18 mouse cellular contexts compared by ENCODE assay signal in the genomic region with DNA sequence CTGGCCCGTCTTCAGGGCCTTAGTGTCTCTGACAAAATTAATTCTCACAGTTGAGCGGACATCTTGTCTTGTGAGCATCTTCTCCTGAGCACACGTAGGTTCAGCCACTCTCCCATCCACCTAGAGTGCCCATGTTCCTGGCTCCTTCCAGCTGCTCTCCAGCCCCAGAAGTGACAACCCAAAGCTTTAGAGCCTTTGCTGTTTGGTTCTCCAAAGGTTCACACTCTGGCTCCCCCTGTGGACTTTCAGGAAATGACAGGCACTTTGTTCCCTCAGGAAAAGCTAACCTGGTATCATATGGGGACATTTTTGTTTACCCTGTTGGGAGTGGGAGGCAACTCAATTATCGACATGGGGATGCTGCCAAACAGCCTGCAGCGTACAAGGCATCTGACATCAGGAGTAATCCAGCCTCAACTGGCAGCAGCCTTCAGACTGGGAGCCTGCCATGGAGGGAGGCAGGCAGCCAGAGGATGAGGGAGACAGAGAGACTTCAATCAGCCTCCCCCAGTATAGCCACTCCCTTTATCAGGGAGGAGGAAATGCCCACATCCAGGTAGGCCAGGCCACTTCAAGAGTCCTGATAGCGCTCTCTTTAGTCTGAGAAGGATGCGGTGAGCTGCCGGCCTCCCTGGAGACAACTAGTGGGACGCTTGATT. TPM values are rescaled to one million over a fixed set of nuclear protein-coding genes. Genes with fewer than 3 reads are reported as not detected.
DNase-seq lines count a peak whose midpoint lies in the region; ATAC-seq and TF ChIP-seq lines count a peak whose summit lies in the region.
"Not testable (repeated sequence)": the region's sequence is repeated elsewhere in the genome, so short reads cannot be mapped to it uniquely, and the experiment has no call there.
"Had no signal": no experiment of that assay in that cellular context is flagged by ENCODE, and none has a peak within 500 bp of the region (broad histone marks: within the 10 kb centered on the region; RNA-seq: fewer than 3 reads in every experiment).

No protein-coding gene starts in this region.

- TF ChIP-seq RAD21 in MEL (IDR thresholded peaks at IDR 0.05; ENCODE audit: low read depth, low read length) = not testable (repeated sequence)

- peak; percentile 30; the same call in 1 of the 2 replicates for ATAC-seq in embryonic facial prominence, embryonic 14.5 days (ENCODE audit: low read depth)
- ATAC-seq in granulocyte monocyte progenitor cell, adult 5-6 weeks (replicated peaks; ENCODE audit: poor library complexity, severe bottlenecking) = peak; percentile 69
- peak; percentile 39 for ATAC-seq in intestine, embryonic 15.5 days
- 0 out of 2 replicates have a peak, but pooled peaks have one; percentile 18 for ATAC-seq in liver, embryonic 12.5 days
- ATAC-seq in megakaryocyte, adult 5-6 weeks (ENCODE audit: poor library complexity, severe bottlenecking) = peak; percentile 74

- TF ChIP-seq CTCF in MEL (IDR thresholded peaks at IDR 0.05 in 2 of 3, conservative IDR thresholded peaks at IDR 0.05 in 1 of 3; ENCODE audit: control insufficient read depth in 1 of 3, insufficient read depth in 1 of 3, low read depth in 2 of 3, low read length in 3 of 3, poor library complexity in 1 of 3, severe bottlenecking in 1 of 3) = peak in 2 of 3 experiments; percentile 15 to 25; a peak in 2 of 6 replicates
- TF ChIP-seq CTCF in layer of hippocampus, adult 2 months (conservative IDR thresholded peaks at IDR 0.05) = peak; percentile 56

- H3K9me3 ChIP-seq in MEL (replicated peaks; ENCODE audit: insufficient read depth, low read length); embryonic facial prominence, embryonic 14.5 days (ENCODE audit: control insufficient read depth, low read length); intestine, embryonic 15.5 days; liver, embryonic 12.5 days (replicated peaks): not testable (repeated sequence)

- not testable (repeated sequence) for H3K4me2 ChIP-seq in embryonic facial prominence, embryonic 14.5 days (ENCODE audit: low read depth, low read length); intestine, embryonic 15.5 days (replicated peaks); liver, embryonic 12.5 days

- not testable (repeated sequence) for H3K27me3 ChIP-seq in MEL (ENCODE audit: control insufficient read depth in 1 of 2, insufficient read depth in 2 of 2, low read length in 2 of 2); embryonic facial prominence, embryonic 14.5 days (replicated peaks; ENCODE audit: control insufficient read depth, insufficient read depth, low read length); intestine, embryonic 15.5 days (replicated peaks)
- H3K27me3 ChIP-seq in liver, embryonic 12.5 days (replicated peaks) = peaks cover 15% of the 10 kb centered on the region; the same call in 1 of the 2 replicates

- H3K9ac ChIP-seq in MEL (ENCODE audit: control insufficient read depth, low read depth, low read length, poor library complexity, severe bottlenecking); embryonic facial prominence, embryonic 14.5 days (ENCODE audit: low read depth, low read length); intestine, embryonic 15.5 days; liver, embryonic 12.5 days: not testable (repeated sequence)

- TF ChIP-seq POLR2A in MEL (IDR thresholded peaks at IDR 0.05; ENCODE audit: control insufficient read depth in 1 of 2, insufficient read depth in 1 of 2, low read depth in 1 of 2, low read length in 2 of 2, poor library complexity in 1 of 2) = not testable (repeated sequence)

- WGBS in embryonic facial prominence, embryonic 14.5 days = 14% methylated on average over 2 of the region's 9 CpGs
- 35% methylated on average over 4 of the region's 9 CpGs for WGBS in intestine, embryonic 15.5 days
- 13% methylated on average over 4 of the region's 9 CpGs for WGBS in liver, embryonic 12.5 days (ENCODE audit: insufficient replicate concordance)

- not testable (repeated sequence) for DNase-seq in MEL (ENCODE audit: low read depth, low spot score); embryonic facial prominence, embryonic 14.5 days (ENCODE audit: low spot score)
- DNase-seq in layer of hippocampus, adult 2 months (ENCODE audit: low spot score in 2 of 2) = peak; percentile 39 to 54

- TF ChIP-seq EP300 in MEL (IDR thresholded peaks at IDR 0.05; ENCODE audit: low read depth in 1 of 2, low read length in 2 of 2) = not testable (repeated sequence)

- H3K4me3 ChIP-seq in MEL (ENCODE audit: control insufficient read depth in 1 of 2, insufficient read depth in 1 of 2, low read depth in 2 of 2, low read length in 2 of 2); embryonic facial prominence, embryonic 14.5 days (ENCODE audit: low read depth, low read length); intestine, embryonic 15.5 days (replicated peaks); layer of hippocampus, adult 2 months; liver, embryonic 12.5 days: not testable (repeated sequence)

- not testable (repeated sequence) for H3K36me3 ChIP-seq in MEL (ENCODE audit: control insufficient read depth in 1 of 2, insufficient read depth in 2 of 2, low read length in 2 of 2); embryonic facial prominence, embryonic 14.5 days (ENCODE audit: control insufficient read depth, insufficient read depth, low read length); intestine, embryonic 15.5 days; liver, embryonic 12.5 days

- not testable (repeated sequence) for H3K27ac ChIP-seq in MEL (ENCODE audit: control insufficient read depth, low read depth, low read length); embryonic facial prominence, embryonic 14.5 days (replicated peaks; ENCODE audit: low read depth, low read length); intestine, embryonic 15.5 days; layer of hippocampus, adult 2 months; liver, embryonic 12.5 days

- H3K79me2 ChIP-seq in MEL (ENCODE audit: control insufficient read depth, insufficient read depth, low read length, poor library complexity) = not testable (repeated sequence)

- H3K4me1 ChIP-seq in MEL (ENCODE audit: control insufficient read depth in 1 of 2, insufficient read depth in 2 of 2, low read length in 2 of 2); embryonic facial prominence, embryonic 14.5 days (ENCODE audit: control insufficient read depth, insufficient read depth, low read length); intestine, embryonic 15.5 days (replicated peaks); liver, embryonic 12.5 days: not testable (repeated sequence)

RNA-seq across cellular contexts. Expression of a gene that starts 13.6 kb away (rescaled TPM):
- total RNA-seq in MEL (2012; rRNA removed) = not detected in 2 replicates
- polyA plus RNA-seq in MEL (2012; ENCODE audit: insufficient read depth in 1 of 2, insufficient read length in 2 of 2, low read depth in 1 of 2, low replicate concordance in 2 of 2, missing spikeins in 1 of 2) = not detected
- polyA plus RNA-seq in embryonic facial prominence, embryonic 14.5 days (2014; fragmentation: Nextera tagmentation; extraction: Ambion mirVana) = not detected in 2 replicates
- not detected in 2 replicates for total RNA-seq in granulocyte monocyte progenitor cell, adult 5-6 weeks (2014; fragmentation: Nextera tagmentation)
- total RNA-seq in granulocyte monocyte progenitor cell, adult 5-6 weeks (2017) = not detected in 2 replicates
- polyA plus RNA-seq in intestine, embryonic 15.5 days (2015; fragmentation: Nextera tagmentation; extraction: Ambion mirVana) = 0.40 TPM in 1 of 2 replicates, not detected in the other
- total RNA-seq in layer of hippocampus, adult 2 months (2021) = not detected
- polyA plus RNA-seq in liver, embryonic 12.5 days (2016; fragmentation: Nextera tagmentation; extraction: Ambion mirVana) = not detected in 2 replicates
- total RNA-seq in megakaryocyte, adult 5-6 weeks (2015) = not detected in 2 replicates
- total RNA-seq in megakaryocyte, adult 5-6 weeks (2017) = not detected in 2 replicates
- total RNA-seq: gastrocnemius, postnatal 10 days; heart, postnatal 4 days; left cerebral cortex, postnatal 10 days had no signal
- polyA plus RNA-seq: cortical plate, adult 2 months; embryonic facial prominence, embryonic 15.5 days; forebrain, embryonic 15.5 days; heart, embryonic 10.5 days; inflammation-experienced regulatory T-cells, adult 6 months; limb, embryonic 15.5 days; midbrain, embryonic 12.5 days; stomach, embryonic 15.5 days had no signal

RNA-seq across cellular contexts. Expression of a gene that starts 25.0 kb away (rescaled TPM):
- total RNA-seq in MEL (2012; rRNA removed) = not detected in 2 replicates
- not detected for polyA plus RNA-seq in MEL (2012; ENCODE audit: insufficient read depth in 1 of 2, insufficient read length in 2 of 2, low read depth in 1 of 2, low replicate concordance in 2 of 2, missing spikeins in 1 of 2)
- polyA plus RNA-seq in embryonic facial prominence, embryonic 14.5 days (2014; fragmentation: Nextera tagmentation; extraction: Ambion mirVana) = not detected in 2 replicates
- not detected in 2 replicates for total RNA-seq in granulocyte monocyte progenitor cell, adult 5-6 weeks (2014; fragmentation: Nextera tagmentation)
- not detected in 2 replicates for total RNA-seq in granulocyte monocyte progenitor cell, adult 5-6 weeks (2017)
- not detected in 2 replicates for polyA plus RNA-seq in intestine, embryonic 15.5 days (2015; fragmentation: Nextera tagmentation; extraction: Ambion mirVana)
- under 1 TPM in 1 of 2 experiments, not detected in 1; 0.72 TPM for total RNA-seq in layer of hippocampus, adult 2 months (2021)
- polyA plus RNA-seq in liver, embryonic 12.5 days (2016; fragmentation: Nextera tagmentation; extraction: Ambion mirVana) = not detected in 2 replicates
- total RNA-seq in megakaryocyte, adult 5-6 weeks (2015) = not detected in 2 replicates
- not detected in 2 replicates for total RNA-seq in megakaryocyte, adult 5-6 weeks (2017)
- polyA plus RNA-seq: cortical plate, adult 2 months; embryonic facial prominence, embryonic 15.5 days; forebrain, embryonic 15.5 days; heart, embryonic 10.5 days; inflammation-experienced regulatory T-cells, adult 6 months; limb, embryonic 15.5 days; midbrain, embryonic 12.5 days; stomach, embryonic 15.5 days had no signal

RNA-seq across cellular contexts. Expression of a gene that starts 25.0 kb away (rescaled TPM):
- not detected in 2 replicates for total RNA-seq in MEL (2012; rRNA removed)
- not detected for polyA plus RNA-seq in MEL (2012; ENCODE audit: insufficient read depth in 1 of 2, insufficient read length in 2 of 2, low read depth in 1 of 2, low replicate concordance in 2 of 2, missing spikeins in 1 of 2)
- 0.34 TPM in 1 of 2 replicates, not detected in the other for polyA plus RNA-seq in embryonic facial prominence, embryonic 14.5 days (2014; fragmentation: Nextera tagmentation; extraction: Ambion mirVana)
- total RNA-seq in granulocyte monocyte progenitor cell, adult 5-6 weeks (2014; fragmentation: Nextera tagmentation) = not detected in 2 replicates
- total RNA-seq in granulocyte monocyte progenitor cell, adult 5-6 weeks (2017) = not detected in 2 replicates
- polyA plus RNA-seq in intestine, embryonic 15.5 days (2015; fragmentation: Nextera tagmentation; extraction: Ambion mirVana) = 0.14 and 0.15 TPM in 2 replicates
- not detected for total RNA-seq in layer of hippocampus, adult 2 months (2021)
- not detected in 2 replicates for polyA plus RNA-seq in liver, embryonic 12.5 days (2016; fragmentation: Nextera tagmentation; extraction: Ambion mirVana)
- not detected in 2 replicates for total RNA-seq in megakaryocyte, adult 5-6 weeks (2015)
- not detected in 2 replicates for total RNA-seq in megakaryocyte, adult 5-6 weeks (2017)
- total RNA-seq: gastrocnemius, postnatal 10 days; heart, postnatal 4 days; left cerebral cortex, postnatal 10 days had no signal
- polyA plus RNA-seq: cortical plate, adult 2 months; embryonic facial prominence, embryonic 15.5 days; forebrain, embryonic 15.5 days; limb, embryonic 15.5 days; midbrain, embryonic 12.5 days had no signal

RNA-seq across cellular contexts. Expression of a gene that starts 43.2 kb away (rescaled TPM):
- 0.12 and 0.13 TPM in 2 replicates for total RNA-seq in MEL (2012; rRNA removed)
- polyA plus RNA-seq in MEL (2012; ENCODE audit: insufficient read depth in 1 of 2, insufficient read length in 2 of 2, low read depth in 1 of 2, low replicate concordance in 2 of 2, missing spikeins in 1 of 2) = under 1 TPM in 1 of 2 experiments, not detected in 1; 0.70 TPM
- 0.43 and 0.50 TPM in 2 replicates for polyA plus RNA-seq in embryonic facial prominence, embryonic 14.5 days (2014; fragmentation: Nextera tagmentation; extraction: Ambion mirVana)
- not detected in 2 replicates for total RNA-seq in granulocyte monocyte progenitor cell, adult 5-6 weeks (2014; fragmentation: Nextera tagmentation)
- not detected in 2 replicates for total RNA-seq in granulocyte monocyte progenitor cell, adult 5-6 weeks (2017)
- polyA plus RNA-seq in intestine, embryonic 15.5 days (2015; fragmentation: Nextera tagmentation; extraction: Ambion mirVana) = 0.21 TPM in 1 of 2 replicates, not detected in the other
- total RNA-seq in layer of hippocampus, adult 2 months (2021) = under 1 TPM; 0.33 to 0.37 TPM
- polyA plus RNA-seq in liver, embryonic 12.5 days (2016; fragmentation: Nextera tagmentation; extraction: Ambion mirVana) = not detected in 2 replicates
- total RNA-seq in megakaryocyte, adult 5-6 weeks (2015) = not detected in 2 replicates
- total RNA-seq in megakaryocyte, adult 5-6 weeks (2017) = not detected in 2 replicates
- total RNA-seq: heart, postnatal 4 days had no signal
- polyA plus RNA-seq: forebrain, embryonic 15.5 days; heart, embryonic 10.5 days; inflammation-experienced regulatory T-cells, adult 6 months; midbrain, embryonic 12.5 days; stomach, embryonic 15.5 days had no signal

RNA-seq across cellular contexts. Expression of a gene that starts 44.0 kb away (rescaled TPM):
- total RNA-seq in MEL (2012; rRNA removed) = 0.15 TPM in 1 of 2 replicates, not detected in the other
- polyA plus RNA-seq in MEL (2012; ENCODE audit: insufficient read depth in 1 of 2, insufficient read length in 2 of 2, low read depth in 1 of 2, low replicate concordance in 2 of 2, missing spikeins in 1 of 2) = under 1 TPM in 1 of 2 experiments, not detected in 1; 0.14 TPM
- polyA plus RNA-seq in embryonic facial prominence, embryonic 14.5 days (2014; fragmentation: Nextera tagmentation; extraction: Ambion mirVana) = 0.14 TPM in 1 of 2 replicates, not detected in the other
- not detected in 2 replicates for total RNA-seq in granulocyte monocyte progenitor cell, adult 5-6 weeks (2014; fragmentation: Nextera tagmentation)
- total RNA-seq in granulocyte monocyte progenitor cell, adult 5-6 weeks (2017) = not detected in 2 replicates
- polyA plus RNA-seq in intestine, embryonic 15.5 days (2015; fragmentation: Nextera tagmentation; extraction: Ambion mirVana) = 0.13 and 0.19 TPM in 2 replicates
- not detected for total RNA-seq in layer of hippocampus, adult 2 months (2021)
- 0.06 and 0.08 TPM in 2 replicates for polyA plus RNA-seq in liver, embryonic 12.5 days (2016; fragmentation: Nextera tagmentation; extraction: Ambion mirVana)
- total RNA-seq in megakaryocyte, adult 5-6 weeks (2015) = not detected in 2 replicates
- total RNA-seq in megakaryocyte, adult 5-6 weeks (2017) = not detected in 2 replicates
- total RNA-seq: heart, postnatal 4 days had no signal
- polyA plus RNA-seq: heart, embryonic 10.5 days had no signal

Comparison
In these comparisons a context has a peak if more than half of its experiments do, and no peak if none do; other contexts are left out.
1. ATAC-seq: peak in every context shown above with its lines; median percentile 74 in megakaryocyte, adult 5-6 weeks; 69 in granulocyte monocyte progenitor cell, adult 5-6 weeks; 39 in intestine, embryonic 15.5 days; 30 in embryonic facial prominence, embryonic 14.5 days; 18 in liver, embryonic 12.5 days.